Mouse (Mus musculus) adrenal gland, postnatal 14 days (tissue): ENCODE measurements at regions not wholly inside any gene's neighbourhood (a gene's known extent, or its start where the extent isn't known, plus 50 kb on each side); places are given as distances from the start of the nearest gene placed in this dataset.
"Not testable (repeated sequence)": the region's sequence is repeated elsewhere in the genome, so short reads cannot be mapped to it uniquely, and the experiment has no call there.

Experiments
- DNase-seq: peaks from one replicate; pipeline ENCODE4 v3.0.0; 2021; ENCODE audit warnings: mixed read lengths

GRCm38 (mm10) chr3:9064266-9065031, 545.4 kb downstream of the Zfp704 start:
- peak; percentile 69 for DNase-seq

- no peak for DNase-seq
These were observed 546.2 kb downstream of the Zfp704 start for GRCm38 (mm10) chr3:9063662-9064061.

- no peak for DNase-seq
These were observed 548.5 kb downstream of the Zfp704 start for GRCm38 (mm10) chr3:9061396-9061795.

- DNase-seq, result not testable (repeated sequence)
These were observed 552.2 kb downstream of the Zfp704 start for GRCm38 (mm10) chr3:9057703-9058102.

- DNase-seq, result no peak
These were observed 553.0 kb downstream of the Zfp704 start for GRCm38 (mm10) chr3:9056846-9057245.

GRCm38 (mm10) chr3:9055780-9056179, 554.1 kb downstream of the Zfp704 start:
- DNase-seq, result no peak
